Mouse (Mus musculus) Patski (cell line): ENCODE measurements around the gene Hoxd11. TPM values are rescaled to one million over a fixed set of nuclear protein-coding genes. Genes with fewer than 3 reads are reported as not detected.

Source experiments
- ATAC-seq: fragments of 100-300 bp; one replicate; pipeline ENCODE4 v1.8.0; 2021
- CTCF ChIA-PET: fragments of 350-600 bp; sonication (Branson Sonifier 250); formaldehyde crosslinking; loops from one replicate; lab custom pipeline; 2022; ENCODE audit warnings: inconsistent platforms; lab: Charles Lee
- POLR2A ChIA-PET: fragments of 350-600 bp; sonication (Branson Sonifier 250); formaldehyde crosslinking; loops from one replicate; lab custom pipeline; 2022; ENCODE audit warnings: antibody characterized with exemption, inconsistent platforms; lab: Charles Lee
- DNase-seq: peaks from one replicate; pipeline ENCODE4 v3.0.0-alpha.2; 2011; ENCODE audit warnings: low read depth, low spot score
- H3K27me3 ChIP-seq: fragments of 371-371 bp; one replicate; pipeline ENCODE4 v1.5.1; 2021
- CTCF ChIP-seq: fragments of 100-300 bp; IDR thresholded peaks from one replicate; pipeline ENCODE4 v1.5.1; 2021
- in situ Hi-C: fragments of 300-500 bp; cut with MboI; formaldehyde crosslinking; loops from 3 replicates; pipeline ENCODE4 v1.11.1; 2018; ENCODE audit warnings: low pct_unique_long_range_greater_than_20kb, mixed read lengths
- polyA plus RNA-seq: library from polyadenylated mRNA; unstranded; gene quantifications from one replicate; pipeline ENCODE4 v1.2.3, GENCODE M21; 2021

Gene Hoxd11
- polyA plus RNA-seq, 1 experiment from 2014 or later = not detected

- peaks cover 85% of the 10 kb centered on the region for H3K27me3 ChIP-seq
- ChIA-PET CTCF (no interaction called here), POLR2A (no interaction called here)
- in situ Hi-C loops = loop anchor here (25.0 kb wide), 2 partner anchors 869 to 1094 kb away; partner anchors contain the start of gene Chn1
- no peak for TF ChIP-seq CTCF
- no peak for ATAC-seq
- DNase-seq = no peak
Measured at GRCm38 (mm10) chr2:74655821-74656631, 23.3 kb upstream of the Hoxd11 start.

GRCm38 (mm10) chr2:74656632-74657021 is 22.7 kb upstream of the Hoxd11 start:
- POLR2A ChIA-PET = no interaction called here
- H3K27me3 ChIP-seq = peaks cover 85% of the 10 kb centered on the region
- no peak for ATAC-seq
- DNase-seq = no peak
- CTCF ChIA-PET = no interaction called here
- in situ Hi-C loops = loop anchor here (25.0 kb wide), 2 partner anchors 869 to 1094 kb away; partner anchors contain the start of gene Chn1
- no peak for TF ChIP-seq CTCF

GRCm38 (mm10) chr2:74657251-74658023 is 21.9 kb upstream of the Hoxd11 start:
- ATAC-seq (no peak), DNase-seq (no peak)
- POLR2A ChIA-PET = no interaction called here
- in situ Hi-C loops = loop anchor here (25.0 kb wide), 2 partner anchors 870 to 1095 kb away; partner anchors contain the start of gene Chn1
- TF ChIP-seq CTCF = no peak
- CTCF ChIA-PET = no interaction called here
- peaks cover 84% of the 10 kb centered on the region for H3K27me3 ChIP-seq

- ChIA-PET POLR2A (no interaction called here), CTCF (no interaction called here)
- in situ Hi-C loops = loop anchor here (25.0 kb wide), 2 partner anchors 871 to 1096 kb away; partner anchors contain the start of gene Chn1
- no peak for DNase-seq
- ATAC-seq = no peak
- no peak for TF ChIP-seq CTCF
- H3K27me3 ChIP-seq = peaks cover 81% of the 10 kb centered on the region
Measured at GRCm38 (mm10) chr2:74658024-74658666, 21.2 kb upstream of the Hoxd11 start.

GRCm38 (mm10) chr2:74658667-74659371 is 20.5 kb upstream of the Hoxd11 start:
- ATAC-seq = no peak
- peaks cover 75% of the 10 kb centered on the region for H3K27me3 ChIP-seq
- in situ Hi-C loops = loop anchor here (25.0 kb wide), 2 partner anchors 872 to 1097 kb away; partner anchors contain the start of gene Chn1
- POLR2A ChIA-PET = no interaction called here
- DNase-seq = no peak
- TF ChIP-seq CTCF = no peak
- CTCF ChIA-PET = no interaction called here

GRCm38 (mm10) chr2:74659507-74660005 is 19.8 kb upstream of the Hoxd11 start, which contains the start of gene Evx2:
TSS of gene Evx2 (minus strand) at chr2:74659557.
- in situ Hi-C loops = loop anchor here (5.0 to 25.0 kb wide), 5 partner anchors 362 to 1097 kb away; partner anchors contain the start of gene Chn1
- ChIA-PET POLR2A (no interaction called here), CTCF (no interaction called here)
- ATAC-seq (no peak), DNase-seq (no peak)
- peaks cover 72% of the 10 kb centered on the region for H3K27me3 ChIP-seq
- TF ChIP-seq CTCF = no peak

GRCm38 (mm10) chr2:74660421-74661375 is 18.7 kb upstream of the Hoxd11 start:
- peaks cover 79% of the 10 kb centered on the region for H3K27me3 ChIP-seq
- no peak for TF ChIP-seq CTCF
- ChIA-PET CTCF (interaction anchor here (1.3 to 1.5 kb wide), 3 partner anchors 9 to 696 kb away, joined by 3 to 4 read pairs (median 4); no protein-coding TSS in a partner anchor), POLR2A (no interaction called here)
- ATAC-seq = no peak
- in situ Hi-C loops = loop anchor here (5.0 to 25.0 kb wide), 5 partner anchors 363 to 1098 kb away; partner anchors contain the start of gene Chn1
- no peak for DNase-seq

- H3K27me3 ChIP-seq = peaks cover 82% of the 10 kb centered on the region
- DNase-seq (no peak), ATAC-seq (no peak)
- ChIA-PET POLR2A (no interaction called here), CTCF (interaction anchor here (0.8 to 1.5 kb wide), 4 partner anchors 361 to 697 kb away, joined by 3 to 4 read pairs (median 4); no protein-coding TSS in a partner anchor)
- TF ChIP-seq CTCF = peak; percentile 69
- in situ Hi-C loops = loop anchor here (5.0 to 25.0 kb wide), 5 partner anchors 364 to 1099 kb away; partner anchors contain the start of gene Chn1
Measured at GRCm38 (mm10) chr2:74661685-74662084, 17.7 kb upstream of the Hoxd11 start.
